Mouse (Mus musculus): ENCODE results near the gene Pdxdc1.
"Not testable (repeated sequence)": the region's sequence is repeated elsewhere in the genome, so short reads cannot be mapped to it uniquely, and the experiment has no call there.

Pdxdc1 gene

GRCm38 (mm10) chr16:13813200-13813599 lies 89.7 kb downstream of the Pdxdc1 start:
- DNase-seq: no peak

GRCm38 (mm10) chr16:13812152-13812551 lies 90.8 kb downstream of the Pdxdc1 start:
- DNase-seq: no peak

- DNase-seq: no peak
These were observed 94.5 kb downstream of the Pdxdc1 start for GRCm38 (mm10) chr16:13808410-13808809.

- no peak for DNase-seq
These were observed 95.3 kb downstream of the Pdxdc1 start for GRCm38 (mm10) chr16:13807616-13808015.

- DNase-seq: no peak
These were observed 98.3 kb downstream of the Pdxdc1 start for GRCm38 (mm10) chr16:13804666-13805065.

- DNase-seq: no peak
These were observed 101.7 kb downstream of the Pdxdc1 start for GRCm38 (mm10) chr16:13801231-13801630.

- DNase-seq: no peak
These were observed 106.2 kb downstream of the Pdxdc1 start for GRCm38 (mm10) chr16:13796746-13797175.

- not testable (repeated sequence) for DNase-seq
These were observed 109.5 kb downstream of the Pdxdc1 start for GRCm38 (mm10) chr16:13793441-13793840.

- no peak for DNase-seq
These were observed 117.0 kb downstream of the Pdxdc1 start for GRCm38 (mm10) chr16:13785932-13786331.
